Mouse (Mus musculus): Measurements from ENCODE around the gene Hamp. TPM values are rescaled to one million over a fixed set of nuclear protein-coding genes. Genes with fewer than 3 reads are reported as not detected.
A peak's percentile ranks its signal among the peaks of the same experiment; 100 is the strongest.

Hamp gene
- total RNA-seq (2014; rRNA removed): not detected in 2 replicates
- not detected in 2 replicates for polyA plus RNA-seq (2015; fragmentation: Nextera tagmentation; extraction: Ambion mirVana)

GRCm38 (mm10) chr7:30943909-30944635 is at the start of gene Hamp:
Hamp (minus strand) TSS chr7:30944032.
- ATAC-seq: no peak; the same call in 1 of the 2 replicates
- H3K9ac ChIP-seq (replicated peaks; ENCODE audit: low read length): no peak within 1 kb of the TSS
- no peaks in the 10 kb centered on the region for H3K36me3 ChIP-seq (ENCODE audit: insufficient read depth, low read length)
- no peak for DNase-seq (ENCODE audit: low spot score)
- H3K27me3 ChIP-seq (ENCODE audit: insufficient read depth, low read length): no peaks in the 10 kb centered on the region
- no peak within 1 kb of the TSS for H3K27ac ChIP-seq
- WGBS: 64% methylated on average over 9 of the region's 9 CpGs
- no peak for TF ChIP-seq CTCF (IDR thresholded peaks at IDR 0.05; ENCODE audit: low read depth)
- H3K4me3 ChIP-seq (ENCODE audit: low read length): no peak within 1 kb of the TSS
- no peaks in the 10 kb centered on the region for H3K9me3 ChIP-seq (ENCODE audit: low read length)
- H3K4me2 ChIP-seq (ENCODE audit: low read depth, low read length): no peak within 1 kb of the TSS
- no peaks in the 10 kb centered on the region for H3K4me1 ChIP-seq (ENCODE audit: insufficient read depth, low read length)

- ATAC-seq (no peak), DNase-seq (ENCODE audit: low spot score) (no peak)
- H3K4me2 ChIP-seq (ENCODE audit: low read depth, low read length): no peak overlapping the region
- no peak for TF ChIP-seq CTCF (IDR thresholded peaks at IDR 0.05; ENCODE audit: low read depth)
- H3K9me3 ChIP-seq (ENCODE audit: low read length): no peaks in the 10 kb centered on the region
- no peak overlapping the region for H3K27ac ChIP-seq
- no peak overlapping the region for H3K4me3 ChIP-seq (ENCODE audit: low read length)
- H3K9ac ChIP-seq (replicated peaks; ENCODE audit: low read length): no peak overlapping the region
- H3K36me3 ChIP-seq (ENCODE audit: insufficient read depth, low read length): no peaks in the 10 kb centered on the region
- 82% methylated on average over 5 of the region's 5 CpGs for WGBS
- no peaks in the 10 kb centered on the region for H3K4me1 ChIP-seq (ENCODE audit: insufficient read depth, low read length)
- H3K27me3 ChIP-seq (ENCODE audit: insufficient read depth, low read length): no peaks in the 10 kb centered on the region
Measured at GRCm38 (mm10) chr7:30992148-30992547, 48.3 kb upstream of the Hamp start.

DNA sequence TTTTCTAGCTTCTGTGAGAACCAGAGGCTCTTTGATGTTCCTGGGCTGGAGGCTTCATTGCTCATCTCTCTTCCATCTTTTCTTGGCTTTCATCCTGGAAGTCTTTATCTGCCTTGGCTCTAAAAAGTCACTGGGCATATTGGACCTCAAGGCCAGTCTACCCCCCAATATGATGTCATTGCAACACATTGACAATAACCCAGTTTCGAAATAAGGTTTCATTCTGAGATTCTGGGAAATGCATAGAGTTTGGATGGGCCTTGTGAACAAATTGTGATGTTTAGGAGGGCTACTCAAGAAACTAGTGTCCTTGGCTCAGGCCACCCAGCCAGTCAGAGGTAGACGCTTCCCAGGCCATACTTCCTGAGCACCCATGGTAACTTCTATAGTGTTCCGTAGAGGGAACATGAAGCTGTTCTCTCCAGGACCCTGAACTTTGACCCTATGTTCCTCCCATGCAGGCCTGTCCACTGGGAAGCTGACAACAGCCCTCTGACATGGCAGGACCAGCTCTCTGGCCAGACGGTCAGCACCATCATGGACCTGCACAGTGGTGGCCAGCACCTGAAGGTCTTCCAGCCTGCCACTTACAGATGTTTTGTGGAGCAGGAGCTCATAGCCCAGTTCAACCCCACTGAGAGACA is 44.8 kb upstream of the Hamp start:
- Histone ChIP-seq H3K27ac (no peak overlapping the region), H3K4me3 (ENCODE audit: low read length) (no peak overlapping the region), H3K27me3 (ENCODE audit: insufficient read depth, low read length) (no peaks in the 10 kb centered on the region), H3K9me3 (ENCODE audit: low read length) (no peaks in the 10 kb centered on the region), H3K9ac (replicated peaks; ENCODE audit: low read length) (no peak overlapping the region), H3K4me1 (ENCODE audit: insufficient read depth, low read length) (no peaks in the 10 kb centered on the region), H3K36me3 (ENCODE audit: insufficient read depth, low read length) (no peaks in the 10 kb centered on the region), H3K4me2 (ENCODE audit: low read depth, low read length) (no peak overlapping the region)
- no peak for DNase-seq (ENCODE audit: low spot score)
- 81% methylated on average over 4 of the region's 4 CpGs for WGBS
- ATAC-seq: no peak
- TF ChIP-seq CTCF (IDR thresholded peaks at IDR 0.05; ENCODE audit: low read depth): no peak

- WGBS: 92% methylated on average over 9 of the region's 9 CpGs
Measured at GRCm38 (mm10) chr7:30985357-30985756, 41.5 kb upstream of the Hamp start.

DNA sequence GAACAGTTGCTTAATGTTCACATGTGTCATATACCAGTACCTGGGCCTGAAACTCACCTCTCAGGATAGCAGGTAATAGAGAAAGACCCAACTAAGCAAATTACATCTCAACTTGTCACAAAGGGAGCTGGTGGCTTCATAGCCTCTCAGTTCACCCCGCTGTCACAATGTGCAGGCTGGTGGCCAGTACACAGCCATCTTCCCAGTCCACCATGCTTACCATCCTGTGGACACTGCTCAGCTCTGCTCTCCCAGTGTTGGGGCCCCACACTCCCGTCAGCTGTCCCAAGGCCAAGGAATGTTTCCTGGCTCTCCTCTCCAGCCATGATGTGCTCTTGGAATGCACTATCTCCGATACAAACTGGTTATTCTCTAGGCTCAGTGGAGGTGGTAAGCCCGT is 37.9 kb upstream of the Hamp start:
- H3K4me2 ChIP-seq (ENCODE audit: low read depth, low read length): no peak overlapping the region

More at GRCm38 (mm10) chr7:30985357-30985756, 41.5 kb upstream of the Hamp start:
- no peak overlapping the region for H3K27ac ChIP-seq
- no peaks in the 10 kb centered on the region for H3K4me1 ChIP-seq (ENCODE audit: insufficient read depth, low read length)
- H3K9me3 ChIP-seq (ENCODE audit: low read length): no peaks in the 10 kb centered on the region
- H3K27me3 ChIP-seq (ENCODE audit: insufficient read depth, low read length): no peaks in the 10 kb centered on the region
- no peak for TF ChIP-seq CTCF (IDR thresholded peaks at IDR 0.05; ENCODE audit: low read depth)
- H3K4me3 ChIP-seq (ENCODE audit: low read length): no peak overlapping the region
- ATAC-seq (no peak), DNase-seq (ENCODE audit: low spot score) (no peak)
- no peak overlapping the region for H3K4me2 ChIP-seq (ENCODE audit: low read depth, low read length)
- no peaks in the 10 kb centered on the region for H3K36me3 ChIP-seq (ENCODE audit: insufficient read depth, low read length)
- H3K9ac ChIP-seq (replicated peaks; ENCODE audit: low read length): no peak overlapping the region

GRCm38 (mm10) chr7:30973501-30974289 is 29.9 kb upstream of the Hamp start, which contains the start of gene Fam187b:
Fam187b (plus strand) TSS chr7:30973790.
- Histone ChIP-seq H3K4me1 (ENCODE audit: insufficient read depth, low read length) (no peaks in the 10 kb centered on the region), H3K27ac (peak within 1 kb of the TSS; percentile 32; the same call in 1 of the 2 replicates), H3K9ac (replicated peaks; ENCODE audit: low read length) (peak within 1 kb of the TSS; percentile 28; the same call in 1 of the 2 replicates), H3K4me2 (ENCODE audit: low read depth, low read length) (peak within 1 kb of the TSS; percentile 52), H3K9me3 (ENCODE audit: low read length) (no peaks in the 10 kb centered on the region), H3K4me3 (ENCODE audit: low read length) (peak within 1 kb of the TSS; percentile 35), H3K36me3 (ENCODE audit: insufficient read depth, low read length) (no peaks in the 10 kb centered on the region), H3K27me3 (ENCODE audit: insufficient read depth, low read length) (peaks cover 11% of the 10 kb centered on the region)
- ATAC-seq (peak; percentile 90), DNase-seq (ENCODE audit: low spot score) (peak; percentile 89)
- peak; percentile 77 for TF ChIP-seq CTCF (IDR thresholded peaks at IDR 0.05; ENCODE audit: low read depth)
- under 1% methylated on average over 37 of the region's 37 CpGs for WGBS

More for the DNA sequence above, 37.9 kb upstream of the Hamp start:
- Histone ChIP-seq H3K27ac (no peak overlapping the region), H3K27me3 (ENCODE audit: insufficient read depth, low read length) (no peaks in the 10 kb centered on the region), H3K4me3 (ENCODE audit: low read length) (no peak overlapping the region), H3K9ac (replicated peaks; ENCODE audit: low read length) (no peak overlapping the region), H3K4me1 (ENCODE audit: insufficient read depth, low read length) (no peaks in the 10 kb centered on the region), H3K9me3 (ENCODE audit: low read length) (no peaks in the 10 kb centered on the region), H3K36me3 (ENCODE audit: insufficient read depth, low read length) (no peaks in the 10 kb centered on the region)
- ATAC-seq (no peak), DNase-seq (ENCODE audit: low spot score) (no peak)
- no peak for TF ChIP-seq CTCF (IDR thresholded peaks at IDR 0.05; ENCODE audit: low read depth)
- 93% methylated on average over 4 of the region's 4 CpGs for WGBS
